Mouse (Mus musculus) spleen, adult 2 months (tissue): ENCODE results near the gene Plet1. TPM values are rescaled to one million over a fixed set of nuclear protein-coding genes. Genes with fewer than 3 reads are reported as not detected.
A peak's percentile ranks its signal among the peaks of the same experiment; 100 is the strongest.

Source experiments
- DNase-seq, 2 experiments: peaks; one replicate each; pipeline versions ENCODE4 v3.0.0 to v3.0.0-alpha.2; 2012 to 2021; ENCODE audit warnings: low spot score in 2 of 2, low read depth in 1 of 2
- H3K27ac ChIP-seq: fragments of 200-500 bp; 2 replicates; pipeline ENCODE4 v1.5.1; 2012; ENCODE audit warnings: low read length, inconsistent platforms; ENCODE audit not compliant: insufficient read depth
- H3K27me3 ChIP-seq: fragments of 200-500 bp; 2 replicates; pipeline ENCODE4 v1.6.1; 2012; ENCODE audit warnings: mild to moderate bottlenecking, moderate library complexity, low read length, inconsistent platforms; ENCODE audit not compliant: control insufficient read depth, insufficient read depth
- H3K36me3 ChIP-seq: fragments of 200-500 bp; 2 replicates; pipeline ENCODE4 v1.6.1; 2012; ENCODE audit warnings: mild to moderate bottlenecking, low read length, inconsistent platforms; ENCODE audit not compliant: control insufficient read depth, insufficient read depth
- H3K4me1 ChIP-seq: fragments of 200-500 bp; 2 replicates; pipeline ENCODE4 v1.6.1; 2011; ENCODE audit warnings: inconsistent platforms; ENCODE audit not compliant: control insufficient read depth, insufficient read depth, insufficient read length
- H3K4me3 ChIP-seq: fragments of 200-500 bp; 2 replicates; pipeline ENCODE4 v1.5.1; 2011; ENCODE audit warnings: mild to moderate bottlenecking, inconsistent platforms; ENCODE audit not compliant: insufficient read depth, insufficient read length; ENCODE audit errors: extremely low read depth
- CTCF ChIP-seq: fragments of 200-500 bp; IDR thresholded peaks from 2 replicates; pipeline ENCODE4 v1.5.1; 2011; ENCODE audit warnings: mild to moderate bottlenecking, inconsistent platforms; ENCODE audit not compliant: insufficient read depth, insufficient read length, insufficient replicate concordance; ENCODE audit errors: extremely low read depth
- POLR2A ChIP-seq: fragments of 200-500 bp; IDR thresholded peaks from 2 replicates; pipeline ENCODE4 v1.6.1; 2011; ENCODE audit warnings: low read depth, low read length, inconsistent platforms
- WGBS: fragments of 180-500 bp; shearing (Covaris S2); methylation state at CpG from one replicate; pipeline ENCODE4 v1.1.7; 2018; 5-methylcytosine and 5-hydroxymethylcytosine counted together
- polyA plus RNA-seq: library from polyadenylated mRNA; depleted of rRNA; stranded (reverse); fragments of >200 nt; gene quantifications from 2 replicates; pipeline ENCODE4 v1.2.3, GENCODE M21; 2012

Plet1 gene
- polyA plus RNA-seq, 1 experiment = 0.14 TPM

DNA sequence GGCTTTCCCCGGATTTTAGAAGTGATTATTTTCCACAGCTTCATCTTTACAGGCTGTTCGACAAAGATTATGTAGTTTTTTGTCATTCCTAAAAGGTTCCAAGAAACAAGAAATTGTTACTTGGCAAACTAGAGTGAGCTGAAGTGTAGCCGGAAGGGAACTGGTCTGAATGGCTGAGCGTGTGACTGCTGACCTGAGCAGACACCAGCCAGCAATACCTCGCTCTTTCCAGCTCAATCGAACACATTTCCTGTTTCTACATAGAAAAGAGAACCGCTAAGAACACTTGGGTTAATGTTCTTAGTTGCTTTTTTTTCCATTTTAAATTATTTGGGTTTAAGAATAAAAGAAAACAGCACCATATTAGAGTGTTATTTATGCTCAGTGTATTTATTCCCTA is 45.8 kb downstream of the Plet1 start:
- no peaks in the 10 kb centered on the region for H3K27me3 ChIP-seq
- DNase-seq = no peak
- peaks cover 8% of the 10 kb centered on the region for H3K4me1 ChIP-seq
- no peak overlapping the region for H3K27ac ChIP-seq
- no peaks in the 10 kb centered on the region for H3K36me3 ChIP-seq
- 13% methylated on average over 7 of the region's 7 CpGs for WGBS
- TF ChIP-seq POLR2A = no peak
- TF ChIP-seq CTCF = no peak
- no peak overlapping the region for H3K4me3 ChIP-seq

- no peaks in the 10 kb centered on the region for H3K27me3 ChIP-seq
- no peak for DNase-seq
- WGBS = 85% methylated on average over 9 of the region's 9 CpGs
- no peak overlapping the region for H3K27ac ChIP-seq
- no peaks in the 10 kb centered on the region for H3K36me3 ChIP-seq
- peaks cover 9% of the 10 kb centered on the region for H3K4me1 ChIP-seq
- TF ChIP-seq POLR2A = no peak
- TF ChIP-seq CTCF = no peak
- H3K4me3 ChIP-seq = no peak overlapping the region
Measured at GRCm38 (mm10) chr9:50542401-50542800, 48.1 kb downstream of the Plet1 start.

GRCm38 (mm10) chr9:50547859-50548478 is 53.6 kb downstream of the Plet1 start:
- peaks cover 12% of the 10 kb centered on the region; the same call in 1 of the 2 replicates for H3K4me1 ChIP-seq
- peak; percentile 45 to 60 for DNase-seq
- no peaks in the 10 kb centered on the region for H3K27me3 ChIP-seq
- peak overlapping the region; percentile 62 for H3K27ac ChIP-seq
- WGBS = 7% methylated on average over 5 of the region's 5 CpGs
- 0 out of 2 replicates have a peak overlapping the region, but pooled peaks have one; percentile 3 for H3K4me3 ChIP-seq
- TF ChIP-seq POLR2A (no peak), CTCF (no peak)
- H3K36me3 ChIP-seq = no peaks in the 10 kb centered on the region

DNA sequence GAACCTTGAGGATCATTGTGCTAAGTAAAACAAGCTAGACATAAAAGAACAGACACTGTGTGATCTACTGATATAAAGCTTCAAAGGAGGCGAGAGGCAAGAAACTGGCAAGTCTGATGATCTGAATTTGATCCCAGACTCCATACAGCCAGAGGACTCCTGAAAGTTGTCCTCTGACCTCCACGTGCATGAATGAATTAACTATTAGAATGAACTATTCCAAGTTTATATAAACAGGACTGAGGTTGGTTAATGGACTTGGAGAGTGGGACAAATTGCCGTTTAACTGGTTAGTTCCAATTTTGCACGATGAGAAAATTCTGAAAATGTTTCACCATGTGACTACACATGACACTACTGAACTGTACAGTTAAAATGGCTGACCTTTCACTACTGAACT is 54.6 kb downstream of the Plet1 start:
- WGBS = 85% methylated on average over 4 of the region's 4 CpGs
- H3K4me1 ChIP-seq = peaks cover 16% of the 10 kb centered on the region
- TF ChIP-seq CTCF = no peak
- no peak for TF ChIP-seq POLR2A
- no peaks in the 10 kb centered on the region for H3K27me3 ChIP-seq
- DNase-seq = no peak
- no peak overlapping the region for H3K27ac ChIP-seq
- no peaks in the 10 kb centered on the region for H3K36me3 ChIP-seq
- H3K4me3 ChIP-seq = no peak overlapping the region

DNA sequence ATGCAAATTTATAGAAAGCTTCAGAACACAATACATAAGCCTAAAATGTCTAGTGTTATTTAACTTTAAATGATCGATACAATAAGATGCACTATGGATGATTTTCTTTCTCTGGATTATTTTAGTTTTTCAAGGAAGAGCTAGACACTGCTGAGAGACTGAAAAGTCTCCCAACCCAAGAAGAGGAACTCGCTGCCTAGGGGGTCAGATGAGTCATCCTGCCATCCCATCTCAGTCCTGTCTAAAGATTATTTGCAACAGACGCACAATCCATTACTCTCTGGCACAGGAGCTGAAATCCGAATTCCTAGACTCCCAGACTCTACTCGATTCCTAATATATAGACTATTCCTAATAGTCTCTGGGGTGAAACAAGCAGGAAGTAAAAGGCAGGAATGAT is 57.9 kb downstream of the Plet1 start:
- Histone ChIP-seq H3K27me3 (no peaks in the 10 kb centered on the region), H3K4me1 (peaks cover 15% of the 10 kb centered on the region), H3K4me3 (no peak overlapping the region), H3K27ac (no peak overlapping the region), H3K36me3 (no peaks in the 10 kb centered on the region)
- WGBS = 74% methylated on average over 5 of the region's 5 CpGs
- DNase-seq = no peak
- TF ChIP-seq POLR2A (no peak), CTCF (no peak)

- WGBS = 13% methylated on average over 2 of the region's 2 CpGs
- Histone ChIP-seq H3K27ac (peak overlapping the region; percentile 26; the same call in 1 of the 2 replicates), H3K4me3 (no peak overlapping the region), H3K36me3 (no peaks in the 10 kb centered on the region), H3K4me1 (peaks cover 11% of the 10 kb centered on the region), H3K27me3 (no peaks in the 10 kb centered on the region)
- DNase-seq = no peak
- no peak for TF ChIP-seq POLR2A
- TF ChIP-seq CTCF = no peak
Measured at GRCm38 (mm10) chr9:50553547-50553946, 59.2 kb downstream of the Plet1 start.

DNA sequence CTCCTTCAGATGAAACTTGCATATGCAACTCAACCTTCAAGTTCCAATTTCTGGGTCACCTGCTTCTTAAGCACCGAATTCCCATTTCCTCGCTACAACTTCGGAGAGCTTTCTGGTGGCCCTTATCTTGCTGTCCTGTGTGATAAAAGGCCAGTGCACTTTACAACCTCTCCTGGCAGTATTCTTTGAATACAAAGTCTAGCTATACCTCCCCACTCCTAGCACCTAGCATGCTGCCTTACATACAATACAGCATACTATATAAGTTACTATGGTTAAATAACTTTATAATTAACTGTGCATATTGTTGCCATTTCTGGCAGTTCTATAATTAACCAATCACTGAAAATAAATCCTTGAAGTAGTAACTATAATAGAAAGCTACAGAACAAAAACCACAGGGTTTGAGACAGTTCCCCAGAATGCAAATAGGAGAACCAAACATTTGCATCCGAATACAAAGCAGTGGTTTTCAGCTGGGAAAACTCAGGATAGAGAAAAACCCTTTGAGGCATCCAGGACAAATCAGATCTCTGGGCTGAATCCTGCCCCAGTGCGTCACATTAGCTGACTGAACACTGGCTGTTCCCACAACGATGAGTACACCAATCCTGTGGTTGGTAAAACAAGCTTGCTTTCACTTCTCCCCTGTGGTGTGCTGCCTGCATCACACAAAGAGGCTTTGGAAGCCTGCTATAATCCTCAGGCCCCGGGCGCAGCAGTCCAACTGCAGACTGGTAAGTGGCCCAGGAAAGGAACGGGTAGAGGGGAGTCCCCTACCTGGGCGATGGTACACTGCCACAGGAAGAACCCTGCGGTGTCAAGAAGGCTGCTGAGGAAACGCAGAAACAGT is 60.1 kb downstream of the Plet1 start, which contains the start of gene Il18:
TSS of gene Il18 (plus strand) at position 587 of the 853 bp plus-strand sequence.
- H3K4me1 ChIP-seq = peaks cover 11% of the 10 kb centered on the region
- H3K27me3 ChIP-seq = no peaks in the 10 kb centered on the region
- H3K36me3 ChIP-seq = no peaks in the 10 kb centered on the region
- peak within 1 kb of the TSS; percentile 40; the same call in 1 of the 2 replicates for H3K4me3 ChIP-seq
- TF ChIP-seq POLR2A (no peak), CTCF (no peak)
- H3K27ac ChIP-seq = peak within 1 kb of the TSS; percentile 64
- peak in 1 of 2 experiments; percentile 67 for DNase-seq
- WGBS = 25% methylated on average over 12 of the region's 12 CpGs
